Mouse (Mus musculus) left cerebral cortex, adult 2 months (tissue): Measurements from ENCODE around the gene Ankrd13b. TPM values are rescaled to one million over a fixed set of nuclear protein-coding genes. Genes with fewer than 3 reads are reported as not detected.

Source experiments
- DNase-seq, 2 experiments: peaks; one replicate each; pipeline ENCODE4 v3.0.0; 2021 to 2022; ENCODE audit warnings: low spot score in 2 of 2, mixed read lengths in 1 of 2; ENCODE audit errors: extremely low spot score in 1 of 2
- H3K27ac ChIP-seq: fragments of 200-600 bp; 2 replicates; pipeline ENCODE4 v1.8.1; 2022
- H3K4me3 ChIP-seq: fragments of 200-600 bp; 2 replicates; pipeline ENCODE4 v1.8.1; 2022
- CTCF ChIP-seq: fragments of 200-600 bp; IDR thresholded peaks from 2 replicates; pipeline ENCODE4 v1.8.1; 2022; ENCODE audit warnings: antibody characterized with exemption, mild to moderate bottlenecking, moderate library complexity
- intact Hi-C: fragments of 180-260 bp; cut with DNase I; formaldehyde crosslinking; loops from one replicate; pipeline ENCODE4 v1.15.1; 2025
- total RNA-seq, 2 experiments: library from RNA; stranded (reverse); gene quantifications; 2 replicates each; pipeline ENCODE4 v1.2.3; 2021

The Ankrd13b gene
- total RNA-seq, 2 experiments from 2014 or later, result 89.7 to 91.7 TPM

DNA sequence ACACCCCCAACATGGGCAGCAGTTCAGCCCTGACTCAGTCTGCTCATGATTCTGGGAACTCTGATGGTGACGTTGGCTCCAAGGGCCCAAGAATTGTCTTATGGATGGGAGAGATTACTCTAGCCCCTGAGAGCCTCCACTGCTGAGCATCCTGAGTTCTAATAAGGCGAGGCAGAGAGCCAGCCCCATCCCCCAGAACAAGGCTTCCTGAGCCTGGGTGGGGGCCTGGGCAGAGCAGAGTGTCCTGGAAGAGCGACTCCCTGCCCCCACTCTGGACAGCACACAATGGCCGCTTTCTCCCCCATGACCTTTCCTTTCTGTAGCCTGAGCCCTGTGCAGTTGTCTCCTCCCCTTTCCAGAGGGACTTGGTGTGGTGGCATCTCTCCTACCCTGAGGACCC is 8.4 kb upstream of the Ankrd13b start:
- Histone ChIP-seq H3K4me3 (no peak overlapping the region), H3K27ac (peak overlapping the region; percentile 84)
- TF ChIP-seq CTCF, result no peak
- no peak for DNase-seq
- intact Hi-C loops, result loop anchor here (10.0 kb wide), 1 partner anchor 487 kb away; the partner anchor contains the start of gene Phf12

- TF ChIP-seq CTCF, result peak; percentile 60
- DNase-seq, result no peak
These were observed 7.9 kb upstream of the Ankrd13b start for GRCm38 (mm10) chr11:77497341-77497756.

GRCm38 (mm10) chr11:77495507-77495906 is 6.0 kb upstream of the Ankrd13b start:
- no peak overlapping the region for H3K4me3 ChIP-seq
- intact Hi-C loops, result loop anchor here (10.0 kb wide), 1 partner anchor 489 kb away; the partner anchor contains the start of gene Phf12
- H3K27ac ChIP-seq, result no peak overlapping the region
- no peak for DNase-seq
- no peak for TF ChIP-seq CTCF

More at GRCm38 (mm10) chr11:77497341-77497756, 7.9 kb upstream of the Ankrd13b start:
- Histone ChIP-seq H3K4me3 (no peak overlapping the region), H3K27ac (peak overlapping the region; percentile 84)
- intact Hi-C loops, result loop anchor here (10.0 kb wide), 1 partner anchor 487 kb away; the partner anchor contains the start of gene Phf12

GRCm38 (mm10) chr11:77494782-77495181 is 5.3 kb upstream of the Ankrd13b start:
- Histone ChIP-seq H3K4me3 (peak overlapping the region; percentile 80), H3K27ac (peak overlapping the region; percentile 93)
- DNase-seq, result no peak
- no peak for TF ChIP-seq CTCF
- intact Hi-C loops, result loop anchor here (5.0 to 10.0 kb wide), 2 partner anchors 113 to 490 kb away; partner anchors contain the start of genes Phf12 and Taok1

- Histone ChIP-seq H3K27ac (peak overlapping the region; percentile 93), H3K4me3 (peak overlapping the region; percentile 80)
- intact Hi-C loops, result loop anchor here (5.0 to 10.0 kb wide), 2 partner anchors 113 to 490 kb away; partner anchors contain the start of genes Phf12 and Taok1
- DNase-seq, result no peak
- TF ChIP-seq CTCF, result no peak
These were observed 4.8 kb upstream of the Ankrd13b start for GRCm38 (mm10) chr11:77494344-77494676.

GRCm38 (mm10) chr11:77493512-77494343 is 4.2 kb upstream of the Ankrd13b start, which contains the start of gene Git1:
TSS of gene Git1 (plus strand) at chr11:77493562.
- no peak; the same call in 1 of the 2 replicates for TF ChIP-seq CTCF
- H3K27ac ChIP-seq, result peak within 1 kb of the TSS; percentile 98
- intact Hi-C loops, result loop anchor here (5.0 to 10.0 kb wide), 2 partner anchors 114 to 491 kb away; partner anchors contain the start of genes Phf12 and Taok1
- DNase-seq, result peak; percentile 67 to 73
- peak within 1 kb of the TSS; percentile 80 for H3K4me3 ChIP-seq

GRCm38 (mm10) chr11:77492911-77493332 is 3.4 kb upstream of the Ankrd13b start:
- intact Hi-C loops, result loop anchor here (5.0 to 10.0 kb wide), 2 partner anchors 114 to 492 kb away; partner anchors contain the start of genes Phf12 and Taok1
- TF ChIP-seq CTCF, result no peak; the same call in 1 of the 2 replicates
- DNase-seq, result peak; percentile 94 to 95
- peak overlapping the region; percentile 98 for H3K27ac ChIP-seq
- peak overlapping the region; percentile 80 for H3K4me3 ChIP-seq

DNA sequence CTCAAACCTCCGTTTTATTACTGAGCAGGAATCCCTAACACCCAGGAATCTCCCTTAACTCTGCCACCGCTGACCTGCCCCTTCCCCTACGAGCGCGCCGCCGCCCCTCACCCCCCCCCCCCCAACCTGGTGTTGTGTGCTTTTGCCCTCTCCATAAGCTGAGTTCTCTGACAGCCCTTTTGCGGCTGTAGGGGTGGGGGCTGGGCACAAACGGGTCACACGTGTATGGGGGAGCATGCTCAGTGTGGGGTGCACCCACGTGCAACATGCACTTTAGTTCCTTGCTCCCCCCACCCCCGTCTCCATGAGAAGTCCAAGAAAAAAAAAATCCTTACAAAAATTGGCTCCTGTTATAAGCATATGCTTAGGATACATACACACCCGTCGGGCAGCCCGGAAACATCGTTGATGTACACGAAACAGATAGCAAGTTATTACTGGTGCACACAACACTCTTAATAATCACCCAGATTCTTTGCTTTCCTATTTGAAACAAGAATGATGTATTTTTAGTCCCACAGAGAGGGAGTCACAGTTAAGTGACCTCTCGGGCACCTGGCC is 2.9 kb upstream of the Ankrd13b start:
- DNase-seq, result no peak
- Histone ChIP-seq H3K4me3 (peak overlapping the region; percentile 80), H3K27ac (peak overlapping the region; percentile 98)
- TF ChIP-seq CTCF, result no peak
- intact Hi-C loops, result loop anchor here (5.0 to 10.0 kb wide), 2 partner anchors 115 to 492 kb away; partner anchors contain the start of genes Phf12 and Taok1

DNA sequence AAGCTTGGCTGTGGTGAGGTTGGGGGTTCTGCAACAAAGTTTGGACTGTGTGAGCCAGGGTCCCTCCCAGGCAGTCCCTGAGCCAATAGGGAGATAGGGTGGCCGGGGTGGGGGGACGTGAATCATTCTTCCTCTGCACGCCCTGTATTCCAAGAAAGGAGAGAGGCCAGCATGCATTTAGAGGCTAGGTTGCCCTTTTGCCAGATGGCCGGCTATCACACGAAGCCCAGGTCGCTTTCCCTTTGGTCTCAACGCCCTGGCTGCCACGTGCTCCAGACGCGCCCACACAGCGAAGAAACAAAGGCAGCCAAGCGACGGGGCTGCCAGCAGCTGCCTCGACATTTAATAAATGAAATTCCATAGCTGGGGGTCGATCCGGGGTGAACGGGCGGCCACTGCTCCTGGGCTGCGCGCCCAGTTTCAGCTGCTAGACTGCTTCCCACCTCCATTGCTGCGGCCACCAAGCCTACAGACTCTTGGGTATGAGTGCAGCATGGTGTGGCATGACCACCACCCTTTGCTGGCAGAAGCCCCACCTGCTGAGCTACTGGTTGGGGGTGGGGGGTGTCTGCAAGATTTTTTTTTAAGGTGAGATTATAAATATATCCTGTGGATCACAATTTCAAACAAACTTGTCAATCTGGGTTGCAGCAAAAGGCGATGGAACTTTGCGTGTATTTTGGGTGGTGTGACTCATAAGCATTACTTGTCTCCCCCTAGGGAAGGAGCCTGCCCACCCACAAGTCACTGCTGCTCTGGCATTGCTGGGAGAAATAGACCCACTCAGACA is 2.2 kb upstream of the Ankrd13b start:
- peak; percentile 61 for DNase-seq
- Histone ChIP-seq H3K4me3 (peak overlapping the region; percentile 80), H3K27ac (peak overlapping the region; percentile 98)
- intact Hi-C loops, result loop anchor here (1.0 to 10.0 kb wide), 4 partner anchors 10 to 493 kb away; partner anchors contain the start of genes Phf12 and Taok1
- no peak for TF ChIP-seq CTCF

DNA sequence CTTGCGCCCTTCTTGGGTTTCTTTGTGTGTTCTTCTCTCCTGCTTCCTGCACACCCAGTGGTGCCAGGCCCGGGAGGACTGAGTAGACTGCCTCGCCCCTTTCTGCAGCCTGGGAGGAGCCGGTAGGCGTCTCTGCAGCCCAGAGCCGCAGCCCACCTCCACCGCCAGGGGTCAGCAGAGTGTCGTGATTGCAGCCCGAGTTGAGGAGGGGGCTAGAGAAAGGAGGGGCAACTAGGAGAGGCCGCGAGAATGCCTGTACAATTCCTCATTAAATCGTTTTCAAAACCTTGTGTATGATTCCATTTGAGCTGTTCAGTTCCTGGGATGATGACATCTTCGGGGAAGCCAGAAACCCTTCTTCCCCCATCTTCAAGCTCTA is 1.6 kb upstream of the Ankrd13b start:
- H3K27ac ChIP-seq, result peak overlapping the region; percentile 98
- peak overlapping the region; percentile 80 for H3K4me3 ChIP-seq
- DNase-seq, result peak; percentile 86 to 89
- TF ChIP-seq CTCF, result peak; percentile 95
- intact Hi-C loops, result loop anchor here (1.0 to 10.0 kb wide), 4 partner anchors 10 to 494 kb away; partner anchors contain the start of genes Phf12 and Taok1

GRCm38 (mm10) chr11:77490451-77490850 is 973 bp upstream of the Ankrd13b start:
- H3K27ac ChIP-seq, result peak overlapping the region; percentile 98
- TF ChIP-seq CTCF, result no peak
- DNase-seq, result no peak
- intact Hi-C loops, result loop anchor here (2.0 to 10.0 kb wide), 3 partner anchors 117 to 494 kb away; partner anchors contain the start of genes Phf12 and Taok1
- H3K4me3 ChIP-seq, result peak overlapping the region; percentile 80
